Mouse (Mus musculus) megakaryocyte-erythroid progenitor cell, adult 5 weeks (primary cell): ENCODE results near the gene Rxfp2. TPM values are rescaled to one million over a fixed set of nuclear protein-coding genes. Genes with fewer than 3 reads are reported as not detected.

Source experiments
- polyA plus RNA-seq: library from polyadenylated mRNA; stranded (reverse); fragments of >175 nt; gene quantifications from 2 replicates; pipeline ENCODE4 v1.2.3, GENCODE M21; 2012

Gene Rxfp2
- polyA plus RNA-seq: not detected in 2 replicates

DNA sequence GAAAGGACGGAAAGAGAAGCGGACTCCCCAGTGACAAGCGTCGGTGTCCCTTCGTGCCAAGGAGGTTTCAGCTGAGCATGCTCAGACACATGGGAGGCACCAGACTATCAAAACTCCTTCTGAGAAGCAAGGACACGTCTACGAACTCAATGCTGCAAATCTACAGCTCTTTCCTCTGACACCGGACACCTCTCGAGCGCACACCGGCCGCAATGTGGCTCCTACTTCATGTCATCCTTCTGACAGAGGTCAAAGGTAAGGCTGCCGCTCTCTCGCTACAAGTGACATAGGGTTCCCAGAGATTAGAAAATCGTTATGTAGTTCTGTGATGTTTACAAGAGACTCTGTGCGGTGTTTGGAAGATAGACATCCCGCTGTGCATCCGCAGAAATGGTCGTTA, at the start of gene Rxfp2:
Gene Rxfp2 (plus strand): TSS at position 20 of the 400 bp plus-strand sequence.

DNA sequence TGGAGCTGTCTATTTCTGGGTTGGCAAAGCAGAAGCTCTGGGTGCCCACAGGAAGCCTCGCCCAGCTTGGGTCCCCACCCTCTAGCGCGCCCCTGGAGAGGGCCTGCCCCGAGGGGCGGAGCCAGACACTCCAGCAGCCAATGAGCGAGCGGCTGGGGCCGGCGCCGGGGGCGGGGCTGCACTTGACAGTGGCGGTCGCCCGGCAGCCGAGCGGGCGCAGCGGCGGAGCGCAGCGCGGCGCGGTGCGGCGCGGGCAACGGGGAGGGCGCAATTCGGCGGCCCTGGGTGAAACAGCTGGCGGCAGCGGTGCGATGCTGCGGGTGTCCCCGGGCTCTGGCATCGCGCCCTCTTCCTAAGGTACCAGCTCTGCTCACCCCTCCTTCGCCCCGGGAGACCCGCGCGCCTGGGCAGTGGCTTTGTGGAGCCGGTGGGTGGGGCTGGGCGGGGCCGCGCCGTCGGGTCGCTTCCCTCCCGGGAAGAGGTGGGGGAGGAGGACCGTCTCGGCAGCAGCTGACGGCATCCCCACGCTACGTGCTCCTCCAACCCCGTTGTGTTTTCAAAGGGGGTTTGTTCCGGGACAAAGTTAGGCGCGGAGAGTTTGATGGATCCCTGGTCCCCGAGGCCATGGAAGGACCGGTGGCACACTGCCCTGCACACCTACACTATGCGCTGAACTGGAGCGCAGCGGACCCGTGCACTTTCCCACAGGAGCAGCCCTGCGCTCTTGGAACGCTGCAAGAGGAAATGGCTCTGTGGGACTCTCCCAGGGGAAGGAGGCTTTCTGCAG, 100.2 kb downstream of the Rxfp2 start, which contains the start of gene Fry:
Gene Fry (plus strand): TSS at position 191 of the 787 bp plus-strand sequence.

Other genes starting within 250 kb of the Rxfp2 start
- 10.4 and 10.8 TPM in 2 replicates for gene Fry, start 100.0 kb downstream of the Rxfp2 start, polyA plus RNA-seq